Mouse (Mus musculus): ENCODE measurements around the gene Ube2n. TPM values are rescaled to one million over a fixed set of nuclear protein-coding genes. Genes with fewer than 3 reads are reported as not detected.
A peak's percentile ranks its signal among the peaks of the same experiment; 100 is the strongest.

The Ube2n gene
- polyA plus RNA-seq, 1 experiment from 2014 or later = 277 TPM

DNA sequence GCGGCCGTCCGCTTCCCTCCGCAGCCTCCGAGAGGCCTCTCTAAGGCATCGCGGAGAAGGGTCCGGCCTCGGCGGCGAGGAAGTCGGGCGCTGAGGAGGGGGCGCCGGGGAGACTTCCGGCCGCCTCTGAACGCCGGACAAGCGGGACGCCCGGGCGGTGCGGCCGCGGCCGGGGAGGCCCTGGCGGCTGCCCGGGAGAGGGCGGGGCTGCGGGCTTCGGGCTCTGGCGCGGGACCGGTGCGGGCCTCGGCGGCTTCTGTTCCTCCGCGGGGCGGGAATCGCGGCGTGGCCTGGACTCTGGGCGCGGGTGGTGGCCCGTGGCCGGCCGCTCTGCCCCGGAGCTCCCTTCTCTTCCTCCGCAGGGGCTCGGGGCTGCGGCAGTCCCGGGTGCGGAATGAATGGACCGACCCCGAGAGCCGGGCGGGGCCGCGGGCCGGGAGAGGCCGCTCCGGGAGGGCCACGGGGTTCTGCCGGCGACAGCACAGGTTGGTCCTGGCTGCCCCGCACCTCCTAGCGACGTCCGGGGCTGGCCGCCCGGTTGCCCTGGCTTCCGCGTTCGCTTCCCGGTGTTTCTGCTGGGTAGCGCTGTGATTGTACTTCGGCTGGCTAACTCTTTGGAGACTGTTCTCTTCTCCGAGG lies 467 bp downstream of the Ube2n start:
- Histone ChIP-seq H3K4me1 (replicated peaks; ENCODE audit: insufficient read depth, low read length) (0 out of 2 replicates have a peak, but pooled peaks cover 8% of the 10 kb centered on the region), H3K4me2 (ENCODE audit: low read length) (peak overlapping the region; percentile 69), H3K9ac (ENCODE audit: low read depth, low read length) (peak overlapping the region; percentile 97), H3K36me3 (ENCODE audit: insufficient read depth, low read length) (no peaks in the 10 kb centered on the region), H3K4me3 (replicated peaks; ENCODE audit: low read depth, low read length) (peak overlapping the region; percentile 94), H3K27me3 (ENCODE audit: insufficient read depth, low read length) (no peaks in the 10 kb centered on the region), H3K9me3 (replicated peaks; ENCODE audit: low read length) (no peaks in the 10 kb centered on the region), H3K27ac (peak overlapping the region; percentile 99)
- TF ChIP-seq CTCF (IDR thresholded peaks at IDR 0.05; ENCODE audit: low read depth) = no peak
- WGBS = under 1% methylated on average over 64 of the region's 80 CpGs
- peak; percentile 58 for DNase-seq (ENCODE audit: low spot score)
- peak; percentile 17 for ATAC-seq (replicated peaks; ENCODE audit: low FRiP score, low read depth)

DNA sequence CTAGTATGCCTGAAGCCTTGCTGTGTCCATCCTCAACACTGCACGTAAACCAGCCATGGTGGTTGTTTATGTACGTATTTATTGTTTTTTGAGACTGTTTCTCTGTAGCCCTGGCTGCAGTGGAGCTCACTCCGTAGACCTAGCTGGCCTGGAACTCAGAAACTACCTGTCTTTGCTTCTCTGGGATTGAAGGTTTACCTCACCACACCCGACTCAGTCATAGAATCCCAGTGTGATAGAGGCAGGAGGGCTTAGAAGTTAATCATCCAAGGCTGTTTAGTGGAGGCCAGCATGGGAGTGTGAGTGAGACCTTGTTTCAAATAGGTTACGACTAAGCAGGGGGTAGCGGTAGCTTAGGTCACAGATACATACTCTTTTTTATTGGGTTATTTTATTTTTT lies 2.7 kb downstream of the Ube2n start:
- no peak overlapping the region for H3K4me3 ChIP-seq (replicated peaks; ENCODE audit: low read depth, low read length)
- DNase-seq (ENCODE audit: low spot score) = no peak
- WGBS = 81% methylated on average over 6 of the region's 6 CpGs
- no peaks in the 10 kb centered on the region for H3K27me3 ChIP-seq (ENCODE audit: insufficient read depth, low read length)
- H3K4me1 ChIP-seq (replicated peaks; ENCODE audit: insufficient read depth, low read length) = 0 out of 2 replicates have a peak, but pooled peaks cover 8% of the 10 kb centered on the region
- H3K9me3 ChIP-seq (replicated peaks; ENCODE audit: low read length) = no peaks in the 10 kb centered on the region
- no peak for ATAC-seq (replicated peaks; ENCODE audit: low FRiP score, low read depth)
- no peak overlapping the region for H3K27ac ChIP-seq
- no peaks in the 10 kb centered on the region for H3K36me3 ChIP-seq (ENCODE audit: insufficient read depth, low read length)
- H3K9ac ChIP-seq (ENCODE audit: low read depth, low read length) = no peak overlapping the region
- TF ChIP-seq CTCF (IDR thresholded peaks at IDR 0.05; ENCODE audit: low read depth) = no peak
- H3K4me2 ChIP-seq (ENCODE audit: low read length) = no peak overlapping the region

DNA sequence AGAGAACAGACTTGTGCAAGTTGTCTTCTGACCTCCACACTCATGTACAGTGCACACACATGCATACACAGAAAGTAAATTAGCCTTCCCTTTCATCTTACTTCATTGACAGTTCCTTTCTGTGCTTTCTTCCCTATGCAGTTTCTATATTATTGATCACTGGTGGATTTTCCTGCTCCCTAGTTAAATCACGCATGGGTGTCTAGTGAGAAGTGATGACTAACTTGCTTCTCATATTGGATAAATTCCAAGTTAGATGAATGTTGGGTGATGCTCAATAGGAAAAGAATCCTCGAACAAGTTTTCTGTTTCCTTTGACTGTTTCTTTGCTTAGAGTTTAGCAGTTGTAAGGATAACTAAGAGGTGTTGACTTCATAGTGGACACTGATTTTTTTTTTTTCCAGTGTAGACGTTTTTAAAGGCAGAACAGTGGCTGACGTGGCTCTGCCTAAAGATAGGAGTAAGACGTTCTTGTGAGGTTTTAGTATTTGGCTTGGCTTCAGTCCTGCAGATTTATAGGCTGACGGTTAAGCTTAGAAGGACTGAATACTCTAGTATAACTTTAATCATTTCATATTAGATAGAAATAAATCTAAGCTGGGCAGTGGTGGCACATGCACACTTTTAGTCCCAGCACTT lies 10.2 kb downstream of the Ube2n start:
- 0 out of 2 replicates have a peak, but pooled peaks cover 3% of the 10 kb centered on the region for H3K4me1 ChIP-seq (replicated peaks; ENCODE audit: insufficient read depth, low read length)
- no peak overlapping the region for H3K4me3 ChIP-seq (replicated peaks; ENCODE audit: low read depth, low read length)
- H3K27me3 ChIP-seq (ENCODE audit: insufficient read depth, low read length) = no peaks in the 10 kb centered on the region
- DNase-seq (ENCODE audit: low spot score) (no peak), ATAC-seq (replicated peaks; ENCODE audit: low FRiP score, low read depth) (no peak)
- H3K4me2 ChIP-seq (ENCODE audit: low read length) = no peak overlapping the region
- no peak overlapping the region for H3K27ac ChIP-seq
- no peak overlapping the region for H3K9ac ChIP-seq (ENCODE audit: low read depth, low read length)
- 48% methylated on average over 6 of the region's 6 CpGs for WGBS
- no peak for TF ChIP-seq CTCF (IDR thresholded peaks at IDR 0.05; ENCODE audit: low read depth)
- no peaks in the 10 kb centered on the region for H3K9me3 ChIP-seq (replicated peaks; ENCODE audit: low read length)
- H3K36me3 ChIP-seq (ENCODE audit: insufficient read depth, low read length) = no peaks in the 10 kb centered on the region

DNA sequence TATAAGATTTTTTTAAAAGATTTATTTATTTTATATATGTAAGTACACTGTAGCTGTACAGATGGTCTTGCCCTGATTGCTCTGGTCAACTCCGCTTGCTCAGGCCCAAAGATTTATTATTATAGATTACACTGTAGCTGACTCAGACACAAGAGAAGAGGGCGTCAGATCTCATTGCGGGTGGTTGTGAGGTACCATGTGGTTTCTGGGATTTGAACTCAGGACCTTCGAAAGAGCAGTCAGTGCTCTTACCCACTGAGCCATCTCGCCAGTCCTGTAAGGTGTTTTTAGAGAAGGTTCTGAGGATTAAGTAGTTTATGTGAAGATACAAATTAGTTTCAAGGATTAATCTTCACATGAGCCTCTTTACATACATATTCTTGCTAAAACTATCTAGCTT lies 10.9 kb downstream of the Ube2n start:
- no peak overlapping the region for H3K4me2 ChIP-seq (ENCODE audit: low read length)
- H3K9ac ChIP-seq (ENCODE audit: low read depth, low read length) = no peak overlapping the region
- no peaks in the 10 kb centered on the region for H3K9me3 ChIP-seq (replicated peaks; ENCODE audit: low read length)
- H3K4me1 ChIP-seq (replicated peaks; ENCODE audit: insufficient read depth, low read length) = peaks cover 7% of the 10 kb centered on the region; the same call in 1 of the 2 replicates
- no peak for TF ChIP-seq CTCF (IDR thresholded peaks at IDR 0.05; ENCODE audit: low read depth)
- no peak overlapping the region for H3K4me3 ChIP-seq (replicated peaks; ENCODE audit: low read depth, low read length)
- H3K27me3 ChIP-seq (ENCODE audit: insufficient read depth, low read length) = no peaks in the 10 kb centered on the region
- WGBS = 90% methylated on average over 5 of the region's 5 CpGs
- H3K27ac ChIP-seq = no peak overlapping the region
- DNase-seq (ENCODE audit: low spot score) (no peak), ATAC-seq (replicated peaks; ENCODE audit: low FRiP score, low read depth) (no peak)
- no peaks in the 10 kb centered on the region for H3K36me3 ChIP-seq (ENCODE audit: insufficient read depth, low read length)

DNA sequence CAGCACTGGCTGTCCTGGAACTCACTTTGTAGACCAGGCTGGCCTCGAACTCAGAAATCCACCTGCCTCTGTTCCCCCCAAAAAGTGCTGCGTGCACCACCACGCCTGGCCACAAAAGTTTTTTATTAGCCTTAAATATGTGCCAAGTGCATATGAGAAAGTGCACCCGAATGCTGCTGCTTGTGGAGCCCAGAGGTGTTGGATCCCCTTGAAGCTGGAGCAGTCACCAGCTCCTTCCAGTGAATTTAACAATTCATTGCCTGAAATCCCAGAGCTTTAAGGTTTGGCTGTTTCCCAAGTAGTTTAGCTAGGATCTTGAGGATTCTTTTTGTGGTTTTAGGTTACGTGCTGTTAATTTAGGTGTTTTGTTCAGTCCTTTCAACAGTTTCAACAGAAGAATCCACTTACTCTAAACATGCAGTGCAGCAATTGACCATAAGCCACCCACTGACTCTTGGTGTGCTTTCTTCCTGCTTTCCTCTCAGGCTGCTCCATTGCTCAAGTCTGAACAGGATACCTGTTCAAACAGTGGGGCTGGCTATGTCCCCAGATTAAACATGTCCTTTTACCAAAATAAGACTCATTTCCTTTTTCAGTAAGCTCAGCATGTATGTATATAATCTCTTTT lies 11.7 kb downstream of the Ube2n start:
- H3K36me3 ChIP-seq (ENCODE audit: insufficient read depth, low read length) = no peaks in the 10 kb centered on the region
- peak; percentile 24 for DNase-seq (ENCODE audit: low spot score)
- no peaks in the 10 kb centered on the region for H3K27me3 ChIP-seq (ENCODE audit: insufficient read depth, low read length)
- no peak overlapping the region for H3K9ac ChIP-seq (ENCODE audit: low read depth, low read length)
- H3K4me2 ChIP-seq (ENCODE audit: low read length) = no peak overlapping the region
- 74% methylated on average over 5 of the region's 5 CpGs for WGBS
- ATAC-seq (replicated peaks; ENCODE audit: low FRiP score, low read depth) = no peak
- H3K4me1 ChIP-seq (replicated peaks; ENCODE audit: insufficient read depth, low read length) = peaks cover 7% of the 10 kb centered on the region; the same call in 1 of the 2 replicates
- H3K4me3 ChIP-seq (replicated peaks; ENCODE audit: low read depth, low read length) = no peak overlapping the region
- H3K9me3 ChIP-seq (replicated peaks; ENCODE audit: low read length) = no peaks in the 10 kb centered on the region
- no peak overlapping the region for H3K27ac ChIP-seq
- TF ChIP-seq CTCF (IDR thresholded peaks at IDR 0.05; ENCODE audit: low read depth) = no peak

DNA sequence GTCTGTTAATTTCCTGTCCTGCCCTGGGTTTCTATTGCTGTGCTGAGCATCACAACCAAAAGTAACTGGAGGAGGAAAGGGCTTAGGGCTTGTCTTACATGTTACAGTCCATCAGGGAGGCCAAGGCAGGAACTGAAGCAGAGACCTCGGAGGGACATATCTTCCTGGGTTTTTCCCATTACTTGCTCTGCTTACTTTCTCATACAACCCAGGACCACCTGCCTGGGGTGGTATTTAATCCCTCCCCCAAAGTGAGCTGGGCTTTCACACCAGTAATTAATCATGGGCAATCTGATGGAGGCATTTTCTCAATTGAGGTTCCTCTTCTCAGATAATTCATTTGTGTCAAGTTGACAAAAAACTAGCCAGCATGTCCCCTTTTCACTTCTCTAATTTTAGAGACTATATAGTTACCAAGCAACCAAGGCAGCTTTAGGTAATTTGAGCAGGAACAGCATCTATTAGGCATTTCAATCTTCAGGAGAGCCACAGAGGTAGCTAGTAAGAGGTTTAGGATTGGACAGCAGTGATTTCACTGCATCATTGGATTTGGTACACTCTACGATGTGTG lies 15.7 kb downstream of the Ube2n start:
- peak; percentile 55 for DNase-seq (ENCODE audit: low spot score)
- no peaks in the 10 kb centered on the region for H3K27me3 ChIP-seq (ENCODE audit: insufficient read depth, low read length)
- H3K36me3 ChIP-seq (ENCODE audit: insufficient read depth, low read length) = no peaks in the 10 kb centered on the region
- H3K27ac ChIP-seq = no peak overlapping the region
- no peak overlapping the region for H3K4me3 ChIP-seq (replicated peaks; ENCODE audit: low read depth, low read length)
- no peak for TF ChIP-seq CTCF (IDR thresholded peaks at IDR 0.05; ENCODE audit: low read depth)
- no peak overlapping the region for H3K9ac ChIP-seq (ENCODE audit: low read depth, low read length)
- H3K4me2 ChIP-seq (ENCODE audit: low read length) = no peak overlapping the region
- no peak for ATAC-seq (replicated peaks; ENCODE audit: low FRiP score, low read depth)
- no peaks in the 10 kb centered on the region for H3K9me3 ChIP-seq (replicated peaks; ENCODE audit: low read length)
- H3K4me1 ChIP-seq (replicated peaks; ENCODE audit: insufficient read depth, low read length) = peaks cover 7% of the 10 kb centered on the region; the same call in 1 of the 2 replicates
- 48% methylated on average over 2 of the region's 2 CpGs for WGBS
